Mouse (Mus musculus) midbrain, embryonic 11.5 days (tissue): ENCODE measurements around the gene Foxg1. TPM values are rescaled to one million over a fixed set of nuclear protein-coding genes. Genes with fewer than 3 reads are reported as not detected.

Source experiments
- ATAC-seq: fragments of 200-750 bp; cut with Nextera tagmentation; 2 replicates; pipeline ENCODE4 v1.8.0; 2017; ENCODE audit warnings: moderate TSS enrichment, moderate library complexity; ENCODE audit not compliant: low FRiP score
- DNase-seq: peaks from one replicate; pipeline ENCODE4 v3.0.0; 2015; ENCODE audit warnings: low spot score; ENCODE audit errors: missing footprints
- H3K27ac ChIP-seq: fragments of 300-500 bp; sonication (generic); 2 replicates; pipeline ENCODE4 v1.5.1; 2014; ENCODE audit warnings: low read depth, low read length
- H3K27me3 ChIP-seq: fragments of 300-500 bp; sonication (generic); 2 replicates; pipeline ENCODE4 v1.6.1; 2014; ENCODE audit warnings: mild to moderate bottlenecking, low read length, moderate library complexity, mixed read lengths; ENCODE audit not compliant: control insufficient read depth, insufficient read depth
- H3K36me3 ChIP-seq: fragments of 300-500 bp; sonication (generic); 2 replicates; pipeline ENCODE4 v1.6.1; 2014; ENCODE audit warnings: mild to moderate bottlenecking, low read length, moderate library complexity, mixed read lengths; ENCODE audit not compliant: control insufficient read depth, insufficient read depth
- H3K4me1 ChIP-seq: fragments of 300-500 bp; sonication (generic); 2 replicates; pipeline ENCODE4 v1.6.1; 2014; ENCODE audit warnings: low read length; ENCODE audit not compliant: control insufficient read depth, insufficient read depth
- H3K4me2 ChIP-seq: fragments of 300-500 bp; sonication (generic); 2 replicates; pipeline ENCODE4 v1.6.1; 2014; ENCODE audit warnings: mild to moderate bottlenecking, moderate library complexity
- H3K4me3 ChIP-seq: fragments of 300-500 bp; sonication (generic); 2 replicates; pipeline ENCODE4 v1.5.1; 2014; ENCODE audit warnings: low read depth, low read length
- H3K9ac ChIP-seq: fragments of 300-500 bp; sonication (generic); 2 replicates; pipeline ENCODE4 v1.6.1; 2014; ENCODE audit warnings: low read length
- H3K9me3 ChIP-seq: fragments of 300-500 bp; sonication (generic); 2 replicates; pipeline ENCODE4 v1.6.1; 2016; ENCODE audit warnings: low read length; ENCODE audit not compliant: control insufficient read depth
- WGBS: fragments of 180-500 bp; shearing (Covaris S2); extraction: QIAGEN DNeasy Blood & Tissue Kit; methylation state at CpG from one replicate; pipeline ENCODE4 v1.1.7; 2014; 5-methylcytosine and 5-hydroxymethylcytosine counted together
- polyA plus RNA-seq: library from polyadenylated mRNA; unstranded; fragments of >200 nt; fragmentation: Nextera tagmentation; extraction: Ambion mirVana; gene quantifications from 2 replicates; pipeline ENCODE4 v1.2.1, GENCODE M21; 2014

Foxg1 gene
- polyA plus RNA-seq, result 0.41 and 0.92 TPM in 2 replicates

GRCm38 (mm10) chr12:49382565-49383520 lies at the start of gene Foxg1:
TSS of gene Foxg1 (plus strand) at chr12:49382660.
- H3K4me3 ChIP-seq, result peak within 1 kb of the TSS; percentile 34
- H3K4me1 ChIP-seq, result peaks cover 4% of the 10 kb centered on the region; the same call in 1 of the 2 replicates
- DNase-seq (peak; percentile 97), ATAC-seq (peak; percentile 63)
- no peak within 1 kb of the TSS for H3K27ac ChIP-seq
- no peaks in the 10 kb centered on the region for H3K9me3 ChIP-seq
- H3K36me3 ChIP-seq, result no peaks in the 10 kb centered on the region
- under 1% methylated on average over 60 of the region's 61 CpGs for WGBS
- H3K9ac ChIP-seq, result peak within 1 kb of the TSS; percentile 30; the same call in 1 of the 2 replicates
- H3K4me2 ChIP-seq, result peak within 1 kb of the TSS; percentile 58
- H3K27me3 ChIP-seq, result peaks cover 87% of the 10 kb centered on the region

- Histone ChIP-seq H3K27ac (no peak overlapping the region), H3K4me1 (no peaks in the 10 kb centered on the region), H3K36me3 (no peaks in the 10 kb centered on the region), H3K27me3 (no peaks in the 10 kb centered on the region), H3K9ac (no peak overlapping the region), H3K4me2 (no peak overlapping the region), H3K4me3 (no peak overlapping the region), H3K9me3 (no peaks in the 10 kb centered on the region)
- 89% methylated on average over 10 of the region's 10 CpGs for WGBS
- no peak for DNase-seq
- no peak for ATAC-seq
These were observed 32.8 kb upstream of the Foxg1 start for GRCm38 (mm10) chr12:49349697-49350096.

- DNase-seq (no peak), ATAC-seq (no peak)
- 48% methylated on average over 1 of the region's 1 CpGs for WGBS
- no peaks in the 10 kb centered on the region for H3K9me3 ChIP-seq
- no peak overlapping the region for H3K4me2 ChIP-seq
- no peak overlapping the region for H3K9ac ChIP-seq
- H3K27me3 ChIP-seq, result peaks cover 23% of the 10 kb centered on the region
- no peaks in the 10 kb centered on the region for H3K4me1 ChIP-seq
- no peak overlapping the region for H3K4me3 ChIP-seq
- H3K27ac ChIP-seq, result no peak overlapping the region
- H3K36me3 ChIP-seq, result no peaks in the 10 kb centered on the region
These were observed 13.5 kb upstream of the Foxg1 start for GRCm38 (mm10) chr12:49368931-49369330.

GRCm38 (mm10) chr12:49372170-49372569 lies 10.3 kb upstream of the Foxg1 start:
- DNase-seq, result peak; percentile 86
- H3K9me3 ChIP-seq, result no peaks in the 10 kb centered on the region
- no peak for ATAC-seq
- no peak overlapping the region for H3K9ac ChIP-seq
- no peaks in the 10 kb centered on the region for H3K36me3 ChIP-seq
- H3K27me3 ChIP-seq, result peaks cover 48% of the 10 kb centered on the region
- no peaks in the 10 kb centered on the region for H3K4me1 ChIP-seq
- H3K4me2 ChIP-seq, result no peak overlapping the region
- H3K27ac ChIP-seq, result no peak overlapping the region
- H3K4me3 ChIP-seq, result no peak overlapping the region

GRCm38 (mm10) chr12:49373176-49373575 lies 9.3 kb upstream of the Foxg1 start:
- peaks cover 58% of the 10 kb centered on the region for H3K27me3 ChIP-seq
- whole genome bisulfite sequencing, result 2% methylated on average over 5 of the region's 5 CpGs
- no peak overlapping the region for H3K4me2 ChIP-seq
- no peak overlapping the region for H3K9ac ChIP-seq
- ATAC-seq (no peak), DNase-seq (peak; percentile 85)
- no peak overlapping the region for H3K4me3 ChIP-seq
- H3K27ac ChIP-seq, result no peak overlapping the region
- no peaks in the 10 kb centered on the region for H3K36me3 ChIP-seq
- no peaks in the 10 kb centered on the region for H3K4me1 ChIP-seq
- no peaks in the 10 kb centered on the region for H3K9me3 ChIP-seq

GRCm38 (mm10) chr12:49373821-49374605 lies 8.4 kb upstream of the Foxg1 start:
- H3K36me3 ChIP-seq, result no peaks in the 10 kb centered on the region
- H3K27ac ChIP-seq, result no peak overlapping the region
- peak; percentile 94 for DNase-seq
- H3K4me1 ChIP-seq, result no peaks in the 10 kb centered on the region
- H3K9ac ChIP-seq, result no peak overlapping the region
- WGBS, result 2% methylated on average over 24 of the region's 24 CpGs
- no peak overlapping the region for H3K4me3 ChIP-seq
- H3K27me3 ChIP-seq, result peaks cover 67% of the 10 kb centered on the region
- no peak for ATAC-seq
- H3K9me3 ChIP-seq, result no peaks in the 10 kb centered on the region
- H3K4me2 ChIP-seq, result peak overlapping the region; percentile 35

- DNase-seq, result no peak
- H3K9ac ChIP-seq, result no peak overlapping the region
These were observed 7.9 kb upstream of the Foxg1 start for GRCm38 (mm10) chr12:49374606-49374995.

GRCm38 (mm10) chr12:49375427-49376317 lies 6.8 kb upstream of the Foxg1 start:
- Histone ChIP-seq H3K36me3 (no peaks in the 10 kb centered on the region), H3K9me3 (no peaks in the 10 kb centered on the region), H3K4me2 (no peak overlapping the region), H3K4me3 (no peak overlapping the region), H3K4me1 (no peaks in the 10 kb centered on the region), H3K9ac (no peak overlapping the region), H3K27ac (no peak overlapping the region), H3K27me3 (peaks cover 80% of the 10 kb centered on the region)
- ATAC-seq (no peak), DNase-seq (peak; percentile 93)
- WGBS, result 3% methylated on average over 15 of the region's 15 CpGs

More at GRCm38 (mm10) chr12:49374606-49374995, 7.9 kb upstream of the Foxg1 start:
- under 1% methylated on average over 14 of the region's 14 CpGs for WGBS
- no peak overlapping the region for H3K27ac ChIP-seq
- peak overlapping the region; percentile 35 for H3K4me2 ChIP-seq
- H3K27me3 ChIP-seq, result peaks cover 73% of the 10 kb centered on the region
- H3K36me3 ChIP-seq, result no peaks in the 10 kb centered on the region
- no peak overlapping the region for H3K4me3 ChIP-seq
- no peaks in the 10 kb centered on the region for H3K9me3 ChIP-seq
- H3K4me1 ChIP-seq, result no peaks in the 10 kb centered on the region
- no peak for ATAC-seq
